Mouse (Mus musculus) cortical plate, adult 2 months (tissue): ENCODE measurements around the gene Ildr2.

Experiments used
- CTCF ChIP-seq: fragments of 200-500 bp; IDR thresholded peaks from 2 replicates; pipeline ENCODE4 v1.5.1; 2011; ENCODE audit warnings: mild to moderate bottlenecking, control low read depth, low read length; ENCODE audit not compliant: insufficient read depth; ENCODE audit errors: extremely low read depth
- POLR2A ChIP-seq: fragments of 200-500 bp; IDR thresholded peaks from 2 replicates; pipeline ENCODE4 v1.6.1; 2011; ENCODE audit warnings: mild to moderate bottlenecking, low read length, control low read depth; ENCODE audit not compliant: insufficient read depth; ENCODE audit errors: extremely low read depth

DNA sequence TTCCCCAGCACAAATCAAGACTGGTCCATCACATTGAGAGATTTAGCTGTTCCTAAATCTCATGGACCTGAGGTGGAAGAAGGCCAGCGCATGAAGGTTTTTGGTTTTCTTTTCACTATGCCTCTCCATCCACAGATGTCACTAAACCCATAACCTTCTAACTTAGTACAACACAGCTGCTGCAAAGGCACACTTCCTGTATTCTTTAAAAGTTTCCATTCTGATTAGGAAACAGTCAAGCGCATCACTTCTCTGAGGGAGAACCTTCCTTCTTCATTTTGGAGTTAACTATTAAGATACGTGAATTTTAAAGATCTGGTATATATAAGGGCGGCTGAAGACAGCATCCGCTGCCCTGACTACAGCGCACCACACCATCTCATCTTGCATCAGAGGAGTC lies 91.7 kb downstream of the Ildr2 start:
- TF ChIP-seq CTCF (no peak), POLR2A (no peak)
